Mouse (Mus musculus): ENCODE data around the gene Ank2.
A peak's percentile ranks its signal among the peaks of the same experiment; 100 is the strongest.
"Not testable (repeated sequence)": the region's sequence is repeated elsewhere in the genome, so short reads cannot be mapped to it uniquely, and the experiment has no call there.

Gene Ank2

DNA sequence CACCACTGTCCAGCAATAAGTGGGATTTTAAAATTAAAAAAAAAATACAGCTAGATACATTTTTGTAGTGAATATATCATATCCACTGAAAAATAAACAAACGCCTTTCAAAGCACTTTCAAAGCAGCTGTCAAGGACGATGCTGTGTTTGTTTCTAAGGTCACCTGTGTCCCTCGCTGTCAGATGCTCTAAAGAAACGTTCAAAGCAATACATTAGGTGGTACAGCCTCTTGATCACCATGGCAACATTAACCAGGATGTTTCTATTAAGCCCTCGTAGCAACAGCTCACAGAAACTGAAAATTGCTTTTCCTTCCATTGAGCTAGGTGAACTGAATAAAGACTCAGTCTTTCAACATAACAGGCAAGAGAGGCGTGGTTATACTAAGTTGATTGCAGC, 17.5 kb downstream of the Ank2 start:
- no peak for DNase-seq

DNA sequence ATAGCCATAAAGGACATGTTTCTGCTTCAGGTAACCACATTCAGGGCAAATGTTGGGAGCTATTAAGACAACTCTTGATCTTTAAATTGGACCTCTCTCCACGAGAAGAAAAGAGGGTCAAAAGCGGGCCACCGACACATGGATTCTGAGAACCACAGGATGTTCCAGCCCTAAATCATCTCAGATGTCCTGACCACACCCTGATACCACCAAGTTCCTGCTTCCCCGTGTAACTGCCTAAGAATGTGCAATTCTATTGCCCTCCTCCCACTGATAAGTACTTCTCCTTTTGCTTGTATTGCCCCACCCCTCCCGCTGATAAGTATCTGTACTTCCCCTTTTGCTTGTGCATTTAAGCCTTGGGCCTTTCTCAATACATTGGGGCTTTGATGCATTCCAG, 18.8 kb downstream of the Ank2 start:
- DNase-seq = not testable (repeated sequence)

DNA sequence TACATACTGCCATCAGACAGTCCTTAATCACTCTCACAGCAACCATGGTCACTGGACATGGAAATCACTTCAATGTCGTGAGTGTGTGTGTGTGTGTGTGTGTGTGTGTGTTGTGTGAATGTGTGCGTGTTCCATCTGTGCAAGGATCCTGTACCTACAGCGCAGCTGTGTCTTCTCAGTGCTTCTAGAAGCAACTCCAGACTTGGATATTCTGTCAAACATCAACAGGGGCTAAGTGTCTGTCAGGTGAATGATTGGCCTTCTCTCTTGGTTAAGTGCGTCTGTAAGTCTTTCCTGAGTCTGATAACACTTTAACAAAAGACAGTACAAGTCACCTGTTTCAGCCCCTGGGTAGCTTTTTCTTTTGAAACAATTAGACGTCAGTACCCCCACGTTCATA, 25.0 kb downstream of the Ank2 start:
- no peak for DNase-seq

DNA sequence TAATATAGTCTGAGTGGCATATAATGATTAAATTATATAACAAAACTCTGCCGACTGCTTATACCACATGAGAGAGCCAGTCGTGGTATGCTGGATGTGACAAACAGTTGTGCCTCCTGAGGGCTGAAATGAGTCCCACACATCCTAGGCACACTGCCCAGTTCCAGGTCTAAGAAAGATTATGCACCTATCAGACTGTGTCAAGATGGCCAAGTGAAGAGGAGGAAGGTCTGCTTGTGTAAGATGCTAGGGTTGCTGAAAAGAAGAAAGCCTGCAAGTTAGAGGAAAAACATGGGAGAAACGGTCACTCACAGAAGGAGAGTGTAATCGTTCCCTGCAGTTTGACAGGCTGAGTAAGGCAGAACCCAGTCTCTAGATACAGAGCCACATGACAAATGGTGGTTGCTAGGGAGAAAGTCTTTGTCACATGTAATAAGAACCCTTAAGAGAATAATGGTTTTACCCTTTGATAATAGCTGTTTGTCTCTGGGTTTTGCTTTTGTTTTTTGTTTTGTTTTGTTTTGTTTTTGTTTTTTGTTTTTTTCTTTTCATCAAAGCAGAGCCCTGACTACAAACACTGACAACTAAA, 29.9 kb downstream of the Ank2 start:
- no peak for DNase-seq

DNA sequence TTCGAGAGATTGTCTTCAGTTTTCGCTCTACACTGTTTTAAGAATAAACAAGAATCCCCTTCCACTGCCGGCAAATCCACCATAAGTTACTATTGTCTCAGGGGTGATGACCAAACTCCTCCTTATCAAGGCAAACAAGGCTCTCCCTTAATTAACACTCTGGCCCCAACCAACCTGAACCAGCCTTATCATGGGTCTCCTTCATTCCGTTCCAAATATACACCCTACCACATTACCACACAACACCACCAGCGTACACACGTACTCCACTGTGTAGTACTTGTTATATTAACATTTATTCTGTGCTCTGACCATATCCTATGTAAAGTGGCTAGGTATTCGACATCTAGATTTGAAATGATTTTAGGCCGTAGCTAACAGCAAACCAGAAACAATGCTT, 30.6 kb downstream of the Ank2 start:
- DNase-seq = no peak

DNA sequence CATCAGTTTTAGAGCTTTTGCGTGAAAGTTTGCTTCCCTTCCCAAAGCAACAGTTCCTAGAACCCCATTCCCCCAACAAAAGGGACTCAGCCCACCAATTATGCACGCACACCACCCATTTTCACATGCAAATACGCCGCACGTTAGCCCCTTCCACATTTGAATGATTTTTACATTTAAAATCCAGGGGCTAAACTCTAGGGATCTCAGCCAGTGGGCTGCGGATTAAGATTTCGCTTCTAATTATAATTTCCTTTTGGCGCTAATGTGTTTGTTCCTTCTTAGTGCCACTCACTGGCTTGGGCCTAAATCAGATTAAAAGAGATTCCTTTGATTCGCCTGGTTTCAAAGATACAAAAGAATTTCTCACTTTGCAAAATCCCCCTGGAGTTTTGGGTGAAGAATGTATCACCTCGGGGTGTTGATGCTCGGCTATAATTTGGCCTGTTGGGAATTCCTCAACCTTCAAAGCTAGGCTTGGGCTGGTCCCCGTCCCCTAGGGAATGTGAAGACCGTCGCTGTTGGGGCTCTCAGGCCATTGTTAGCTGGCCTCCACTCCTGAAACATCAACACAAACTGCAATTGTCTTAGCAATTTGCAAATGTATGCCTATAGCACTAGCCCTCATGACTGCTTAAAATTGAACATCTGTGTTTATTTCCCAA, 35.2 kb downstream of the Ank2 start:
- DNase-seq = no peak

DNA sequence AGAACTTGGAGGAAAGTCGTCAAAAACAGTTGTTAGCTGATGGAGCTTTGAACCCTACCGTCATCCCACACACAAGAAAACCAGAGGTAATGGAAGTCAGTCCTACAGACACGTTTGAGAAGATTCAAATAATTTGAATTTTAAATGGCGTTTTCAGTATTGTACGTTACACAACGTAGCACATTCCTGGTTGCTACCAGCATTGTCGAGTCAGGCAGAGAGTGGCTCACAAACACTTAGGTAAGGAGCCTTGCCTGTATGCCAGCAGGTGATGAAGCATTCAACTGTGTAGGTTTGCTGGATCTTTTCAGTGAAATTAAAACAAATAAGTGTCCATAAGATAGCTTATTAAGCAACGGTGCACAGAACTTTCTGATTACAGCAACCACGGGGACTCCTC, 36.0 kb downstream of the Ank2 start:
- DNase-seq = no peak

DNA sequence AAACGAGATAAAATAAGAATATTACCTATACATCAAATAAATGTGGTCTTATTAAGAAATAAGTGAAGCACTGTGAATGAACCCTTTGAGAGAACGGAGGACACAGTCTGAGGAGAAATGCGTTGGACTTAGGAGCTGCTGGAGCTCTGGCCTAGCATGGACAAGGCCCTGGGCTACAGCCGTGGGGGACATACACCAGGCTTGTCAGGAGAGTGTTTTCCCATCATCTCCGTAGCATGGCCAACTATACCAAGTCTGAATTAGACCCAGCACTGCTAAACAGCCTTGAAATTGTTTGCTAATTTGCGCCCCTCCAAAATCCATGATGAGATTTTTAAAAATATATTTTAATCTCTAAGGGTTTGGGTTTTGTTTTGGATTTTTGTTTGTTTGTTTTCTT, 36.7 kb downstream of the Ank2 start:
- no peak for DNase-seq

DNA sequence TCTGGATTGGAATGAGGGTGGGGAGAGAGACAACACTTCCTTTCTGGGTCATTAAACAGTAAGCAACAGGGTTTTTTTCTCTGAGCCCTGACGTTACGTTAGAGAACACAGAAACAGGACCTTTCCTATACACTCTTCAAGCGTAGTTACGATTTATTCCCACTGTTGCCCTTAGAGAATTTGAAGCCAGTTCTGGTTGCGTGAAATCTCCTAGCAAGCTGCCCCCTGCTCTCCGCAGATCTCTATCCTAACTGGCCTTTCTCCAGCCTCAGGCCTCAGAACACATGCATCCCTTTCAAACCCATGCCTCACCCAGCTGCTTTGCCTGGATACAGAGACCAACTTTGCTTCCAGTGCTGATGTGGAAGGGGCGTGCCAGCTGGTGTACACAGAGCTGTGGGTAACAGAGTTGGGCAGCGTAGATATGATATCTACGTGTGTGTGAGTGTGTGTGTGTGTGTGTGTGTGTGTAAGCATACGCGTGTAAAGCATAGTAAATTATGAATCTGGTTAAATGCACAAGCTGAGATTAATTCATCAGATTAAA, 38.2 kb downstream of the Ank2 start:
- no peak for DNase-seq

DNA sequence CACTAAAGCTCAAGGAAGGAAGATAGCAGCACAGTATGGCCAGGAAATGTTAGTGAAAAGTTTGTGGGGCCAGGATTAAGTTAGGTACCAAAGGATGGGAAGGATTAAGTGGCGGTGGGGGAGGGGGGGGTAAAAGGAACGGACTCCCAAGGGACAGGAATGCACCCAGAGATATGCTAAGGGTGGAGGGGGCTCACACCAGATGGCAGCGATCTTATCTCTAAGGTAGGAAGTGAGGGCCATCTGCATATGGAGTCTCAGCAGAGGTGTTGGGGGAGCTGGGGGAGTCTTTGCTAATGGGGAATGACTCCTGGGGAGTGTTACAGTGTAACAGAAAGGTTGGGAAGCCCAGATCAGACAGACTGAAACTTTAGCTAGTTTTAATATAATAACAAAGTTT, 39.3 kb downstream of the Ank2 start:
- no peak for DNase-seq

DNA sequence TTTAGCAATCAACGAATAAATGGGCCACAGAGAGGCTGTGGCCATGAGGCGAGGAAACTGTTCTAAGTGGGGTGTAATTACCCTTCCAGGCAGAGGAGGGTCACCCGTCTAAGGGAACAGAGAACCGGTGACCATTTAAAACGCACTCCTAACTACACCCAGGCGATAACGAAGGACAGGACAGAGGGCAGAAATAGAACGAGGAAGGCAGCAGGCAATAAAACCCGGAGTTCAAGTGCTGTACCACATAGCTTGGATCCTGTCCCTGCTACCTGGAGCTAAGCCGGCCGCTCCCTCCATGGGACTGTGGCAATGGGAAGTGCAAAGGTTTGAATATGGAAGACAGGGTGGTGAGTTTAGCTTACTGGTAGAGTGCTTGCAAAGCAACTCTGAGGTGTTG, 40.2 kb downstream of the Ank2 start:
- DNase-seq = no peak

DNA sequence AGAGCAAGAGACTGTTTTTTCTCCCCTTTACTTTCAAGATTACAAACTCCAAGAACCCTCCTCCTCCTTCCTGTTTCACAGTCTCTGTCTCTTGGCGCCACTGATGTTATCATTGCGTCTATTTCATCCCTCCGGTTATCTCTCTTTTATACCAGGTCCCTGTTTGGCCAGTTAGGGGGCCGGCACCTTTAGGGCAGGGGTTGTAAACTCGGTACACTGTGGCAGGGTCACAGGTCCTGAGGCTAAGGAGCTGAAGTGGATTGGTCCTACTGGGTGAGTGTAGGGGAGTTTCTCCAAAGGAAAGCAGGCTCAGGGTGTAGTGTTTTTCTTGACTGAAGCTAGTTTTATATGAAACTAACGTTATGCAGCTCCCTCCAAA, 40.7 kb downstream of the Ank2 start:
- DNase-seq = no peak

DNA sequence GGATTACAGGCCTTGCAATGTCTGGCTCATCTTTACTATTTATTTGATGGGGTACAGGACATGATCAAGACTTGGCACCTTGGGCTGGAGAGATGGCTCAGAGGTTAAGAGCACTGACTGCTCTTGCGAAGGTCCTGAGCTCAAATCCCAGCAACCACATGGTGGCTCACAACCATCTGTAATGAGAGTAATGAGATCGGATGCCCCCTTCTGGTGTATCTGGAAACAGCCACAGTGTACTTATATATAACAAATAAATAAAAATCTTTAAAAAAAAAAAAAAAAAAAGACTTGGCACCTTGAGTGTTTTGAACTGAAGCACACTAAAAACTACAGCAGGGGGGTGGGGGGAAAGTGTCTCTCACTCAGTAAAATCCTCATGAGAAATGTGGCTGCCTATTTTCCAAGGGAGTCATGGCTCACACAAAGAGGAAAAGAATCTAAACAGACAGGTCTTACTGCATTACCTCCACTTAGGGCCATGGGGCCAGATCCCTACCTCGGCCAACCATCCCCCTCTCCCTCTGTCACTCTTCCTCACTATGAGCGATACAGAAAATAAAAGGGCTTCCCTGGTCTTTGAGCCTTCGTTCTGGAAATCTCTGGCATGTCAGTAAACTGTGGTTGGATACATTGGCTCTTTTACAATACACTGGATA, 41.3 kb downstream of the Ank2 start:
- DNase-seq = no peak

DNA sequence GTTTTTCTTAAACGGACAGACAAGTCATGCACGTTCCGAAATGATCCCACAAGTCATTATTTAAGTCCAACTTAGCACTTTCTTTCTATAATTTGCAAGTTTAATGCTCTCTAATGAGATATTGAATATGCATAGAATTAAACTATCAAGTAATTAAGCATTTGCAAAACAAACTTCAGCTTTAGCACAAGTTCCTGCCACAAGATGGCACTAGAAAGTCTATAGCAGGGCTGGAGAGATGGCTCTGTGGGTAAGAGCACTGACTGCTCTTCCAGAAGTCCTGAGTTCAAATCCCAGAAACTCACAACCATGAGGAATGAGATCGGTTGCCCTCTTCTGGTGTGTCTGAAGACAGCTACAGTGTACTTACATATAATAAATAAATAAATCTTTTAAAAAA, 45.4 kb downstream of the Ank2 start:
- peak in 1 of 2 experiments; percentile 8 for DNase-seq

DNA sequence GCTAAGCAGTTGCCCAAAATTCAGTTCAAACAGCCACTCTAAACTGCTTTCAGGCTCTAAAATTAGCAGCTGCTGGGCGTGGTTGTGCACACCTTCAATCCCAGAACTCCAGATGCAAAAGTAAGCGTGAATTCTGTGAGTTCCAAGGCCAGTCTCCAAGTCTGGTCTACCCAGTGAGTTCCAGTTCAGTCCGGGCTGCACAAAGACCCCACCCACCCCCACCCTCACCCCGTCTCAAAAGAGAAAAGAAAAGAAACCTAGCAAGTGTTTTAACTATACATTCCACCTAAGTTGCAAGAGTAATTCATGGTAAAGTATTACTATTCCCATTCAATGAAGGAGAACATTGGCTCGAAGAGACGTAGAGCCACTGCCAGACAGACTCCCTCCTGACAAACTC, 45.9 kb downstream of the Ank2 start:
- no peak for DNase-seq

DNA sequence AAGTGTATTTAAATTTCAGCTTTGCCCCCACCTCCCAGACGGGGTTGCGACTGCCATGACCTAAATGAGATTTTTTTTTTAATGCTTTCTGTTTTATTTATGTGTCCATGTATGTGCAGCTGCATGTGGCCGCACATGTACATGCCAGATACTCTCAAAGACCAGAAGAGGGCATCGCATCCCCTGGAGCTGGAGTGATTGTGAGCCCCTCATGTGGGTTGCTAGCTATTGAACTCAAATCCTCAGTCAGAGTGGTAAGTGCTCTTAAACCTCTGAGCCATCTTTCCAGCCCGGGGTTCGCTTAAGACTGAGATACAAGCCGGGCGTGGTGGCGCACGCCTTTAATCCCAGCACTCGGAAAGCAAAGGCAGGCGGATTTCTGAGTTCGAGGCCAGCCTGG, 46.9 kb downstream of the Ank2 start:
- DNase-seq = no peak

DNA sequence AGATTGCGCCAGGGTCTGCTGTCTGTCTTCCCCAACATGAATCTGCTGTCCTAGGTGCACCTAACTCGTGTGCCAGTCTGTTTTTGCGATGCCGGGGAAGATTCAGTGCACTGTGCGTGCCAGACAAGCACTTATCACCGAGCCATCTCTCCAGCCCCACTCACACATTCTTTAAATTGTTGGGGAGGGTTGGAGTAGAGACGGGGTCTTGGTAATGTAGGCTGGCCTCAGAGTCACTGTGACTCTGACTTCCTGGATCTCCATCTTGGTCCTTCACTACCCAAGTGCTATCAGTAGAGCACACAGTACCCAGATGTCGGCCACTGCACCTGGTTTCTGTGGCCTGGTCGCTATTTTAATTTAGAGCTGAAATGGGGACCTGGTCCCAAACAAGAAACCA, 47.4 kb downstream of the Ank2 start:
- no peak for DNase-seq

DNA sequence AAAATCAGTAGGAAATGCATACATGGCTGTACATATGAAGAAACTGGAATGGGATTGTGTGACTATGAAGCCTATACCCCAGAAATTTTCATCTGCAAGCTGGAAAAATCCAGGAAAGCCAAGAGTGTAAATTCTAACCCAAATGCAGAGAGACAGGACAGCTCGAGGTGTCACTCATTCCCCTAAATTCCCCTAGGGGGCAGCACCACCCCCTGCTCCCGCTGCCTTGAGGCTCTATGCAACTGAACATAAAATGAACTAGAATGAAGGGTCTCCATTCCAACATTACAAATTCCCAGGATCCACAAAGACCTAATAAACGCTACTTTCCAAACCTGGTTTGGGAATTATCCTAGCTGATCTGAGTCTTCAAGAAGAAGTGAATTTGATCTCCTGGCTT, 48.1 kb downstream of the Ank2 start:
- peak; percentile 43 to 46 for DNase-seq

DNA sequence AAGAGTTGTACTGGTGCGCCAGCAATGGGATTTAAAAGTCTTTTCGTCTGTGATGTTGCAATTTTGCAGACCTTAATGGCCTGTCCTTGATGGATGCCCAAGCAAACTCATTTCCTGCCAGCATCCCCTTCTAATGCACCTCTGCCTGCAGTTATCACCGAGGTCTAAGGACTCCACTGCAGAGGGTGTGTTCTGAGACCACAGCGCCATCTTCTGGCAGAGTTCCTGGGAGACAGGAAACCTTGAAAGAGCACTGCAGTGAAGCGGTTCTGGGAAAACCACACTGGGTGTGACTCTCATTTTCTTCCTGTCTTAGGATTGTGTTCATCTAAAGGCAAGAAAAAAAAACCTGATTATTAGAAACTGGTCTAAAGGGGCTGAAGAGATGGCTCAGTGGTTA, 53.0 kb downstream of the Ank2 start:
- peak; percentile 59 to 60 for DNase-seq

DNA sequence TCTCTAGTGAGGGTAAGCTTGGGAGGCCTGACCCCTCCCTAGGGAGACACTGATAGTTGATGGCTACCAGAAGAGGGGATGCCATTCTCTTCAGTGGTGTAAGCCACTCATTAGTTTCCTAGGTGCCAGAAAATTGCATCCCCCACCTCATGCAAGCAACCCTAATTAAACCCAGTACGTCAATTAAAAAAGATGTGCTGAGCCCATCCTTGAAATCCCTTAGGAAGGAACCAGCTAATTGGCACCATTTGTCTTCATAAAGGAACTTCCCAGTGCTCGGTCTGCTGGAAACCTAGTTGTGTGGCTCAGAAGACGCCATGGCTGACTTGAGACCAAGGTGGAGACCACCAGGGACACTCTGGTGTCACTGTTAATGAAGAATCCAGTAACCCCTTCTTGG, 65.9 kb downstream of the Ank2 start:
- DNase-seq = no peak

DNA sequence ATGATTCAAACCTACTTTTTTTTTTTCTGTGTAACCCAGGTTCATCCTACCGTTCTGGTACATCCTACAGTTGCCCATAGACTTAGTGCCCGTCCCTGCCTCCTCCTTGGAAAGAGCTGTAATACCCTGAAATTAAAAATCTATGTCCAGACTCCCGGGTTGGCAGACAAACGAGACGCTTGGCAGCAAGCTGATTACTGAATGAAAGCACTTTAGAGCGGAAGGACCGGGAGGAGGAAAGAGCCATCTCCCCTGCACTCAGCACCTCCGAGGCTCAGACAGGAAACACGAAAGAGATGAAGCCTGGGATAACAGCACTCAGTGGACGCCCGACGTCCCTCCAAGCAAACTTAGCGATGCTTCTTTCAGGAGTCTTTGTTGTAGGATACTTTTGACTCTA, 69.3 kb downstream of the Ank2 start:
- DNase-seq = peak; percentile 10 to 20

DNA sequence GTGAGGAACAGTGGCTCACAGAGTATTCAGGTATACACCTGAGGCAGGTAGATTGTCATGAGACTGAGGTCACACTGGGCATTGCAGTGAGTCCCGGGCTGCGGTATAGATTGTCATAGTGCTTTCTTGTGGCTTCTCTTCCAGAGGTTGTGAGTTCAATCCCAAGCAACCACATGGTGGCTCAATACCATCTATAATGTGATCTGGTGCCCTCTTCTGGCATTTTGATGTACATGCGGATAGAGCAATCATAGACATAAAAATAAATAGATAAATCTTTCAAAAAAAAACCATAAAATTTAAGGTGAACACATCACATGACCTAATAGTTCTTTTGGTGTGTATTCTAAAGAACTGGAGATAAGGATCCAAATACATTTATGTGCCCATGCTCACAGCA, 70.6 kb downstream of the Ank2 start:
- no peak for DNase-seq

DNA sequence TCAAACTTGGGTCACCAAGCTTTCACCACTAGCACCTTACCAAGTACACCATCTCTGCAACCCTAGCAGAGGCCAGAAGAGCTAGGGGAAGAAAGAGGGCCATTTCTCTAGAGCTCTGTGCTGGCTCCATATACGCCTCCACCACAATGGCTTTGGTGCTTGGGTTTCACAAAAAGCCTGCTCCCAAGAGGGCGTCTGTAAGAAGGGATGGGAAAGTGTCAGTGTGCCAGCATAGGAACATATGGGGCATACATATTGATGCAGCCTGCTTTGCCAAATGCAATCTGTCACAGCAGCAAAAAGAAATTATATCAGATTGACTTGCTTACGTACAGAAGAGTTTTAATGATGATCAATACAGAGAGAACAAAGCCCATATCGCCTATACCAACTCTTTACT, 82.2 kb downstream of the Ank2 start:
- DNase-seq = no peak

DNA sequence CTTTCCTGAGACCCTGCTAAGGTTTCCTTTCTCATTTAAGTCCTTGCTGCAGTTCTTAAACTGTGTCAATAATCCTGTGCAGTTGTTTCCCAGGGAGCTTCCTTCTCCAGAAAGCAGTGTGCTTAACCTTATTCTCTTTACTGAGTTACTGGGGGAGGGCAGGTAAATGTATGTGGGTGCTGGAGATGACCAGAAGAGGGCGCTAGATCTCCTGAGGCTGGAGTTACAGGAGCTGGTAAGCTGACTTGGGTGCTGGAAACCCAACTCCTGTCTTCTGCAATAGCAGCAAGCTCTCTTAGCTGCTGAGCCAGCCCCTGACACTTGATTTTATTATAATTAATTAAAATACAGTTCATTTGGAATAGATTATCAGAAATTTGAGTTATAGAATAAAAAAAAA, 84.7 kb downstream of the Ank2 start:
- no peak for DNase-seq

Measured in cerebellum, adult 18-20 months (tissue).